Mouse (Mus musculus): ENCODE data around the gene Tmem260. TPM values are rescaled to one million over a fixed set of nuclear protein-coding genes. Genes with fewer than 3 reads are reported as not detected.

The Tmem260 gene
- total and polyA plus RNA-seq, 2 experiments from 2014 or later, result 11.0 to 16.6 TPM

- DNase-seq (ENCODE audit: low spot score) (no peak), ATAC-seq (no peak)
- no peaks in the 10 kb centered on the region for H3K4me1 ChIP-seq (ENCODE audit: insufficient read depth, low read length)
- 93% methylated on average over 3 of the region's 3 CpGs for WGBS
- no peaks in the 10 kb centered on the region for H3K27me3 ChIP-seq (ENCODE audit: insufficient read depth, low read length)
- no peak overlapping the region for H3K4me3 ChIP-seq (ENCODE audit: low read length)
- TF ChIP-seq CTCF (IDR thresholded peaks at IDR 0.05; ENCODE audit: low read depth), result no peak
- no peak overlapping the region for H3K4me2 ChIP-seq (ENCODE audit: low read depth, low read length)
- no peak overlapping the region for H3K9ac ChIP-seq (replicated peaks; ENCODE audit: low read length)
- no peak overlapping the region for H3K27ac ChIP-seq
- no peaks in the 10 kb centered on the region for H3K36me3 ChIP-seq (ENCODE audit: insufficient read depth, low read length)
- no peaks in the 10 kb centered on the region for H3K9me3 ChIP-seq (ENCODE audit: low read length)
These were observed 100.1 kb downstream of the Tmem260 start for GRCm38 (mm10) chr14:48546009-48546408.

- no peak for DNase-seq (ENCODE audit: low spot score)
- TF ChIP-seq CTCF (IDR thresholded peaks at IDR 0.05; ENCODE audit: low read depth), result no peak
- Histone ChIP-seq H3K27ac (no peak overlapping the region), H3K4me2 (ENCODE audit: low read depth, low read length) (no peak overlapping the region), H3K27me3 (ENCODE audit: insufficient read depth, low read length) (no peaks in the 10 kb centered on the region), H3K36me3 (ENCODE audit: insufficient read depth, low read length) (no peaks in the 10 kb centered on the region), H3K4me1 (ENCODE audit: insufficient read depth, low read length) (no peaks in the 10 kb centered on the region), H3K4me3 (ENCODE audit: low read length) (no peak overlapping the region), H3K9ac (replicated peaks; ENCODE audit: low read length) (no peak overlapping the region), H3K9me3 (ENCODE audit: low read length) (no peaks in the 10 kb centered on the region)
- ATAC-seq, result no peak
- WGBS, result 89% methylated on average over 7 of the region's 7 CpGs
These were observed 103.8 kb downstream of the Tmem260 start for GRCm38 (mm10) chr14:48549703-48550102.

GRCm38 (mm10) chr14:48553216-48553615 lies 107.3 kb downstream of the Tmem260 start:
- ATAC-seq, result no peak

GRCm38 (mm10) chr14:48553754-48554153 lies 107.8 kb downstream of the Tmem260 start:
- TF ChIP-seq CTCF (IDR thresholded peaks at IDR 0.05; ENCODE audit: low read depth), result no peak
- no peak overlapping the region for H3K4me2 ChIP-seq (ENCODE audit: low read depth, low read length)
- no peak overlapping the region for H3K27ac ChIP-seq
- no peaks in the 10 kb centered on the region for H3K4me1 ChIP-seq (ENCODE audit: insufficient read depth, low read length)
- no peaks in the 10 kb centered on the region for H3K36me3 ChIP-seq (ENCODE audit: insufficient read depth, low read length)
- H3K27me3 ChIP-seq (ENCODE audit: insufficient read depth, low read length), result no peaks in the 10 kb centered on the region
- H3K4me3 ChIP-seq (ENCODE audit: low read length), result no peak overlapping the region
- DNase-seq (ENCODE audit: low spot score), result no peak
- no peak overlapping the region for H3K9ac ChIP-seq (replicated peaks; ENCODE audit: low read length)
- no peaks in the 10 kb centered on the region for H3K9me3 ChIP-seq (ENCODE audit: low read length)
- WGBS, result 87% methylated on average over 9 of the region's 9 CpGs
- no peak for ATAC-seq

More at GRCm38 (mm10) chr14:48553216-48553615, 107.3 kb downstream of the Tmem260 start:
- no peak for TF ChIP-seq CTCF (IDR thresholded peaks at IDR 0.05; ENCODE audit: low read depth)
- no peak overlapping the region for H3K4me3 ChIP-seq (ENCODE audit: low read length)
- no peak for DNase-seq (ENCODE audit: low spot score)
- H3K9me3 ChIP-seq (ENCODE audit: low read length), result no peaks in the 10 kb centered on the region
- no peak overlapping the region for H3K4me2 ChIP-seq (ENCODE audit: low read depth, low read length)
- WGBS, result 76% methylated on average over 4 of the region's 4 CpGs
- no peaks in the 10 kb centered on the region for H3K27me3 ChIP-seq (ENCODE audit: insufficient read depth, low read length)
- H3K36me3 ChIP-seq (ENCODE audit: insufficient read depth, low read length), result no peaks in the 10 kb centered on the region
- H3K4me1 ChIP-seq (ENCODE audit: insufficient read depth, low read length), result no peaks in the 10 kb centered on the region
- H3K27ac ChIP-seq, result no peak overlapping the region
- no peak overlapping the region for H3K9ac ChIP-seq (replicated peaks; ENCODE audit: low read length)

- WGBS, result 65% methylated on average over 4 of the region's 4 CpGs
These were observed 113.1 kb downstream of the Tmem260 start for GRCm38 (mm10) chr14:48558975-48559374.

GRCm38 (mm10) chr14:48559736-48560135 lies 113.8 kb downstream of the Tmem260 start:
- ATAC-seq (no peak), DNase-seq (ENCODE audit: low spot score) (no peak)
- no peak for TF ChIP-seq CTCF (IDR thresholded peaks at IDR 0.05; ENCODE audit: low read depth)
- Histone ChIP-seq H3K4me1 (ENCODE audit: insufficient read depth, low read length) (no peaks in the 10 kb centered on the region), H3K9ac (replicated peaks; ENCODE audit: low read length) (no peak overlapping the region), H3K9me3 (ENCODE audit: low read length) (no peaks in the 10 kb centered on the region), H3K4me2 (ENCODE audit: low read depth, low read length) (no peak overlapping the region), H3K27me3 (ENCODE audit: insufficient read depth, low read length) (no peaks in the 10 kb centered on the region), H3K27ac (no peak overlapping the region), H3K36me3 (ENCODE audit: insufficient read depth, low read length) (no peaks in the 10 kb centered on the region), H3K4me3 (ENCODE audit: low read length) (no peak overlapping the region)
- 70% methylated on average over 7 of the region's 7 CpGs for WGBS

More at GRCm38 (mm10) chr14:48558975-48559374, 113.1 kb downstream of the Tmem260 start:
- Histone ChIP-seq H3K4me2 (ENCODE audit: low read depth, low read length) (no peak overlapping the region), H3K36me3 (ENCODE audit: insufficient read depth, low read length) (no peaks in the 10 kb centered on the region), H3K27ac (no peak overlapping the region), H3K4me1 (ENCODE audit: insufficient read depth, low read length) (no peaks in the 10 kb centered on the region), H3K27me3 (ENCODE audit: insufficient read depth, low read length) (no peaks in the 10 kb centered on the region), H3K9ac (replicated peaks; ENCODE audit: low read length) (no peak overlapping the region), H3K9me3 (ENCODE audit: low read length) (no peaks in the 10 kb centered on the region), H3K4me3 (ENCODE audit: low read length) (no peak overlapping the region)
- no peak for ATAC-seq
- no peak for TF ChIP-seq CTCF (IDR thresholded peaks at IDR 0.05; ENCODE audit: low read depth)
- no peak for DNase-seq (ENCODE audit: low spot score)

- no peaks in the 10 kb centered on the region for H3K36me3 ChIP-seq (ENCODE audit: insufficient read depth, low read length)
- no peak for ATAC-seq
- no peak overlapping the region for H3K4me2 ChIP-seq (ENCODE audit: low read depth, low read length)
- no peaks in the 10 kb centered on the region; the same call in 1 of the 2 replicates for H3K4me1 ChIP-seq (ENCODE audit: insufficient read depth, low read length)
- no peak overlapping the region for H3K9ac ChIP-seq (replicated peaks; ENCODE audit: low read length)
- 74% methylated on average over 7 of the region's 7 CpGs for WGBS
- no peak for DNase-seq (ENCODE audit: low spot score)
- no peak for TF ChIP-seq CTCF (IDR thresholded peaks at IDR 0.05; ENCODE audit: low read depth)
- no peak overlapping the region for H3K27ac ChIP-seq
- H3K4me3 ChIP-seq (ENCODE audit: low read length), result no peak overlapping the region
- H3K27me3 ChIP-seq (ENCODE audit: insufficient read depth, low read length), result no peaks in the 10 kb centered on the region
- H3K9me3 ChIP-seq (ENCODE audit: low read length), result no peaks in the 10 kb centered on the region
These were observed 120.7 kb downstream of the Tmem260 start for GRCm38 (mm10) chr14:48566596-48566995.

Other genes starting within 250 kb of the Tmem260 start
- 27.6 and 48.4 TPM in 2 replicates for gene Otx2, start 227.7 kb downstream of the Tmem260 start, total RNA-seq (2014; rRNA removed)
- 31.1 and 33.2 TPM in 2 replicates for gene Otx2, start 227.7 kb downstream of the Tmem260 start, polyA plus RNA-seq (2015; fragmentation: Nextera tagmentation; extraction: Ambion mirVana)

Measured in hindbrain, postnatal 0 days (tissue).